ENCODE assay signal across 18 mouse cellular contexts in the genomic region with DNA sequence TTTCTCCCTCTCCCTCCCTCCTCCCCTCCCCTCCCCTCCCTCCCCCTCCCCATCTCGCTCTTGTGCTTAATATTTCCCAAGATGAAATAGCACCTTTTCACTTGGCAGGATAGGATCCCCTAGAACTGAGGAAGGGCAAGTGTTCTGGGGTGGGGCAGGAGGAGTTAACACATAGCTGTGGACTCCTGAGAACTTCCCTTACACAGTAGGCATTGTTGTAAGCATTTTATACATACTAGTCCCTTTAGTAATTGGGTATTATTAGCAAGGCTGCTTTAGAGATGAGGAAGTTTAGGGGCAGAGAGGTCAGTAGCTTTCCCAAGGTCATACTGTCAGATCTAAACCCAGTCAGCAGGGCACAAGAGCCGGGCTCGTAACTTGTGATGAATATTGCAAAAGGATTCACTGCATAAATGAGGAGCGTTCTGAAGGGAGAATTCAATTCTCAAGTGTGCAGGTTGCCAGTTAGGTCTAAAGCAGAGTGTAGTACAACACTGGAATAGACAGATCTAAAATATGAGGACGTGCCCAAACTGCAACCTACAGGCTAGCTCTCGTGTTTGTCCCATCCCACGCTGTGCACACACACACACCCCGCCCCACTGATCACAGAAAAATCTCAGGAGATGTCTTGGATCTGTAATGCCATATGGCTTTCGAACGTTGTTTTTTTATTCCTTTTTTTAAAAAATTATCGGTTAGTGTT.
A peak's percentile ranks its signal among the peaks of the same experiment; 100 is the strongest.
DNase-seq lines count a peak whose midpoint lies in the region; ATAC-seq and TF ChIP-seq lines count a peak whose summit lies in the region.
"Had no signal": no experiment of that assay in that cellular context is flagged by ENCODE, and none has a peak within 500 bp of the region (broad histone marks: within the 10 kb centered on the region; RNA-seq: fewer than 3 reads in every experiment).

No protein-coding gene starts in this region.

- H3K9ac ChIP-seq in midbrain, embryonic 15.5 days = no peak overlapping the region
- H3K9ac ChIP-seq in midbrain, postnatal 0 days (replicated peaks; ENCODE audit: low read length, poor library complexity, severe bottlenecking) = no peak overlapping the region
- H3K9ac ChIP-seq: embryonic facial prominence, embryonic 12.5 days; forebrain, postnatal 0 days; hindbrain, embryonic 14.5 days had no signal

- ATAC-seq in frontal cortex, adult (ENCODE audit: low TSS enrichment) = peak; percentile 74
- ATAC-seq in midbrain, embryonic 15.5 days (replicated peaks) = peak; percentile 65; the same call in 1 of the 2 replicates
- ATAC-seq in midbrain, postnatal 0 days (ENCODE audit: low FRiP score) = no peak
- no peak for ATAC-seq in monocyte, adult 5-6 weeks (replicated peaks; ENCODE audit: insufficient number of reproducible peaks, low FRiP score, low TSS enrichment, poor library complexity, severe bottlenecking)
- ATAC-seq: forebrain, postnatal 0 days had no signal

- H3K4me2 ChIP-seq in midbrain, embryonic 15.5 days = no peak overlapping the region
- no peak overlapping the region for H3K4me2 ChIP-seq in midbrain, postnatal 0 days (ENCODE audit: low read depth, low read length, poor library complexity, severe bottlenecking)
- H3K4me2 ChIP-seq: embryonic facial prominence, embryonic 12.5 days; hindbrain, embryonic 14.5 days had no signal

- H3K36me3 ChIP-seq in midbrain, embryonic 15.5 days (replicated peaks) = no peaks in the 10 kb centered on the region
- no peaks in the 10 kb centered on the region for H3K36me3 ChIP-seq in midbrain, postnatal 0 days (ENCODE audit: insufficient read depth, low read length)
- H3K36me3 ChIP-seq: embryonic facial prominence, embryonic 12.5 days; heart, embryonic 10.5 days had no signal

- H3K9me3 ChIP-seq in midbrain, embryonic 15.5 days = no peaks in the 10 kb centered on the region
- no peaks in the 10 kb centered on the region for H3K9me3 ChIP-seq in midbrain, postnatal 0 days (ENCODE audit: low read length)
- H3K9me3 ChIP-seq: embryonic facial prominence, embryonic 12.5 days; heart, embryonic 10.5 days had no signal

- no peak for DNase-seq in frontal cortex, postnatal 14 days (ENCODE audit: low spot score in 2 of 2)
- peak; percentile 20 for DNase-seq in layer of hippocampus, adult 9-11 months
- no peak for DNase-seq in layer of hippocampus, postnatal 36 days
- no peak for DNase-seq in midbrain, postnatal 0 days (ENCODE audit: low spot score)
- DNase-seq: adrenal gland, postnatal 10 days; cerebellum, adult 11-12 months; cerebellum, adult 9-10 months; cerebellum, postnatal 25 days; forebrain, postnatal 0 days; gastrocnemius, postnatal 36 days; heart, adult 11 months; heart, postnatal 14 days had no signal

- 59% methylated on average over 11 of the region's 11 CpGs for WGBS in midbrain, embryonic 15.5 days
- 53% methylated on average over 11 of the region's 11 CpGs for WGBS in midbrain, postnatal 0 days

- no peak overlapping the region for H3K27ac ChIP-seq in midbrain, embryonic 15.5 days
- H3K27ac ChIP-seq in midbrain, postnatal 0 days (ENCODE audit: low read depth, low read length) = no peak overlapping the region
- H3K27ac ChIP-seq: embryonic facial prominence, embryonic 12.5 days; heart, embryonic 10.5 days; hindbrain, embryonic 14.5 days had no signal

- TF ChIP-seq CTCF in midbrain, postnatal 0 days (IDR thresholded peaks at IDR 0.05) = no peak

- no peak overlapping the region for H3K4me3 ChIP-seq in midbrain, embryonic 15.5 days
- no peak overlapping the region for H3K4me3 ChIP-seq in midbrain, postnatal 0 days (ENCODE audit: low read depth, low read length)
- H3K4me3 ChIP-seq: embryonic facial prominence, embryonic 12.5 days; heart, embryonic 10.5 days had no signal

- peaks cover 21% of the 10 kb centered on the region for H3K4me1 ChIP-seq in midbrain, embryonic 15.5 days
- no peaks in the 10 kb centered on the region for H3K4me1 ChIP-seq in midbrain, postnatal 0 days (ENCODE audit: insufficient read depth, low read length)
- H3K4me1 ChIP-seq: embryonic facial prominence, embryonic 12.5 days had no signal

- H3K27me3 ChIP-seq in midbrain, embryonic 15.5 days (replicated peaks) = no peaks in the 10 kb centered on the region
- H3K27me3 ChIP-seq in midbrain, postnatal 0 days (ENCODE audit: insufficient read depth, low read length) = no peaks in the 10 kb centered on the region
- H3K27me3 ChIP-seq: embryonic facial prominence, embryonic 12.5 days had no signal

Comparison
In these comparisons a context has a peak if more than half of its experiments do, and no peak if none do; other contexts are left out.
1. ATAC-seq: peak in frontal cortex, adult (single experiment) and midbrain, embryonic 15.5 days (single experiment); none in midbrain, postnatal 0 days (single experiment) and monocyte, adult 5-6 weeks (single experiment).